Mouse (Mus musculus) liver, adult 2 months (tissue): ENCODE results near the gene Pcgf6.
A peak's percentile ranks its signal among the peaks of the same experiment; 100 is the strongest.

ENCODE experiments used
- CTCF ChIP-seq: fragments of 200-500 bp; IDR thresholded peaks from 2 replicates; pipeline ENCODE4 v1.5.1; 2011; ENCODE audit warnings: low read depth, low read length, control low read depth
- POLR2A ChIP-seq: fragments of 200-500 bp; IDR thresholded peaks from 2 replicates; pipeline ENCODE4 v1.6.1; 2011; ENCODE audit warnings: low read length, control low read depth; ENCODE audit not compliant: insufficient read depth; ENCODE audit errors: extremely low read depth

DNA sequence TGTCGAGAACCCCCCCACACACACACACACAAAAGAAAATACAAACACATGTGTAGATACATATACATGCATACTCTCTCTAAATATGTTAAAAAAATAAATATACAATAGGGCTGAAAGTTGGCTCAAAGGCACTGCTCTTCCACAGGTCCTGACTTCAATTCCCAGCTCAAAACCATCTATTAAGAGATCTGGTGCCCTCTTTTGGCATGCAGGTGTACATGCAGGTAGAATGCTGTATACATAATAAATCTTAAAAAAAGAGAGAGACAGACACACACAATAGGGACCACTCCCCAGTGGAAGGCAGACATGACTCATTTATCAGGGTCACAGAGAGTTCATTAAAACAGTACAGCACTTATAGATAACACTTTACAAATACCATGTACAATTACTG, 4.4 kb downstream of the Pcgf6 start:
- TF ChIP-seq CTCF (peak; percentile 20; the same call in 1 of the 2 replicates), POLR2A (no peak)
